Mouse (Mus musculus): Measurements from ENCODE around the gene Phb2. TPM values are rescaled to one million over a fixed set of nuclear protein-coding genes. Genes with fewer than 3 reads are reported as not detected.

Phb2 gene
- polyA plus RNA-seq, 1 experiment, result 107 TPM

DNA sequence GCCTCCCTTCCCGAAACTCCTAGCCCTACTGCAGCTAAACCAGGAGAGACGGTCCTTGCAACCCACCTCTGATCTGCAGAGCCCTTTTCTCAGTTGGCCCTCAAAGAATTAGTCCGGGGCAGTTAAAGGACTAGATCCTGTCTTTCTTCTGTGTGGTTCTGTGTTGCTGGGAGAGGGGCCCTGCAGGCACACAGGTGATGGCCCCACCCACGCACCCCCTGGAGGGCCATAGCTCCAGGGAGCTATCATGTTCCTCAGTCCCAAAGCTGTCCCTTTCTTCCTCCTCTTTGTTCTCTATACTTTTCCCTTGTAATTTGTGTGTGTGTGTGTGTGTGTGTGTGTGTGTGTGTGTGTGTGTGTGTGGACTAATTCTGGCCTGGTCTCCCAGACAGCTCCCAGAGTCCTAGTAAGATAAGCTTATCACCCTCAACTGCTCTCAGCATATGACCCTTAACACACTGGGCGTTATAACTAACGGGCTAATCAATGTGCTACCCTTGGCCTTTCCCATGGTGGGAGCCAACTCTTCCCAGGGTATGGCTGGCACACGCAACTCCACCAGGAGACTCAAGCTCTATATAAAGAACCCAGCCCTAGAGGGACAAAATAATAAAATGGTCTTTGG lies 7.3 kb downstream of the Phb2 start:
- no peak for DNase-seq (ENCODE audit: extremely low spot score in 1 of 2, low spot score in 1 of 2)

- DNase-seq (ENCODE audit: extremely low spot score in 1 of 2, low spot score in 1 of 2), result no peak
These were observed 8.8 kb downstream of the Phb2 start for GRCm38 (mm10) chr6:124720904-124721303.

GRCm38 (mm10) chr6:124722876-124723473 lies 10.8 kb downstream of the Phb2 start:
- DNase-seq (ENCODE audit: extremely low spot score in 1 of 2, low spot score in 1 of 2), result no peak

DNA sequence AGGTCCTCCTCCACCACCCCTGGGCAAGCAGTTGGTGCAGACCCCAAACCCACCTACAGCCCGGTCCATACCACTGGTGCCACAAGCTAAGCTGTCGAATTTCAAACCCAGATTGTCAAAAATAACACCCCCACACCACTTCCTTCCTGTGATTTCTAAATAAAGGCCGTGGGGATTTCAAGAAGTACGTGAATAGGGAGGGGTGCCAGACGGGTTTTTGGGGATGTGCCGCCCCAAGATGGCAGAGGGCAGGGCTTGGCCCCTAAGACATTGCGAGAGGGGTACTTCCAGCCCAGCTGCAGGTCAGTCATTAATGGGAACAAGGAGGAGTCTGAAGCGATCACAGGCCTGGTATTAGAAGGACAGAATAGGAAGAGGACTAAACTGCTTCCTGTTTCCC lies 11.4 kb downstream of the Phb2 start:
- no peak for DNase-seq (ENCODE audit: extremely low spot score in 1 of 2, low spot score in 1 of 2)

GRCm38 (mm10) chr6:124724472-124724871 lies 12.3 kb downstream of the Phb2 start:
- DNase-seq (ENCODE audit: extremely low spot score in 1 of 2, low spot score in 1 of 2), result no peak

- DNase-seq (ENCODE audit: extremely low spot score in 1 of 2, low spot score in 1 of 2), result no peak
These were observed 16.5 kb downstream of the Phb2 start for GRCm38 (mm10) chr6:124728621-124729020.

DNA sequence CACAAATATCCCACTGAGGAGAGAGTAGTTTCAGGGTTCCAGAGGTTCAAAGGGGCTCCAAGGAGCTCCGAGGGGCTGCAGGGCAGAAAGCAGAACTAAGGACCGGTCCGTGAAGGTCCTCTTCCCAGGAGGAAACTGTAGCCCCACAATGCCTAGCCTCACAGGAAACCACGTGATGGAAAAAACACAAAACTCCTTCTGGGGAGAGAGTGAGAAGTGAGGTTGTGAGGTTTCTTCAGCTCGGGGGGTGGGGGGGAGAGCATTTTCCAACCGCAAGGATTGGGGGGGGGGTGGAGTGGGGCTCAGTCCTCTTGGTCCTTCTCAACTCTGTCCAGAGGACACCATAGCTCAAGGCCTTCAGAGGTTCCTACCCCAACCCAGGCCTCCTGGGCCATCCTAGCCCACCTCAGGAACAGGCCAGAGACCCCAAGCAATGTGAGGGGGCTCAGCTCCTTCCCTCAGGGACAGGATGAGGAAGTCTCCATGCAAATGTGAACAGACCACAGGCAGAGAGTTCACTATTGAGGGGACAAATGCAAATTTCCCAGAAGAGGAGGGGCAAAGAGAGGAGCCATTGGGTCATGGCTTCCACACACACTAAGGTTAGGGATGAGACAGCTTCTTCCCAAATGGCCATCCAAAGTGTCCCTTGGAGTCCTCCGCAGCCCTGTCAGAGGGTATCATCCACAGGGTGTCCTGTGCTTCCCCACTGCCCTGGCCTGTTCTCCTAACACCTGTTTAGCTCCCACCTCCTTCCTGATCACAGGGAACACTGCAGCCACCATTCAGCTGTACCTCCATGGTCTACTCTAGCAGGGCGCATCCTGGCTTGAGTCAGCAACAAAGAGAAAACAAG lies 17.9 kb downstream of the Phb2 start:
- DNase-seq (ENCODE audit: extremely low spot score in 1 of 2, low spot score in 1 of 2), result no peak

DNA sequence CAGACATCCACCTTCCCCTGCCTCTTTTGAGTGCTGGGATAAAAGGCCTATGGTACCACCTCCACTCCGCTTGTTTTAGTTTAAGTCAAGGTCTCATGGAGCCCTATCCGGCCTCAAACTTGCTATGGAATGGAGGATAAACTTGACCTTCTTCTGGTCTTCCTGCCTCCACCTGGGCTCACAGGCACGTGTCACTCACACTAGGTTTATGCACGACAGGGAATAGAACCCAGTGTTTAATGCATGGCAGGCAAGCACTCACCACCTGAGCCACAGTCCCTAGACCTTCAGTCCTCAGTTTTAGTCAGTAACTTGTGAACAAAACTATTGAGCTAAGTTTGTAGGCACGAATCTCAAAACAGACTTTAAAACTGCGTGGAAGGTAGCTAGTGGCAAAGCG lies 18.9 kb downstream of the Phb2 start:
- no peak for DNase-seq (ENCODE audit: extremely low spot score in 1 of 2, low spot score in 1 of 2)

DNA sequence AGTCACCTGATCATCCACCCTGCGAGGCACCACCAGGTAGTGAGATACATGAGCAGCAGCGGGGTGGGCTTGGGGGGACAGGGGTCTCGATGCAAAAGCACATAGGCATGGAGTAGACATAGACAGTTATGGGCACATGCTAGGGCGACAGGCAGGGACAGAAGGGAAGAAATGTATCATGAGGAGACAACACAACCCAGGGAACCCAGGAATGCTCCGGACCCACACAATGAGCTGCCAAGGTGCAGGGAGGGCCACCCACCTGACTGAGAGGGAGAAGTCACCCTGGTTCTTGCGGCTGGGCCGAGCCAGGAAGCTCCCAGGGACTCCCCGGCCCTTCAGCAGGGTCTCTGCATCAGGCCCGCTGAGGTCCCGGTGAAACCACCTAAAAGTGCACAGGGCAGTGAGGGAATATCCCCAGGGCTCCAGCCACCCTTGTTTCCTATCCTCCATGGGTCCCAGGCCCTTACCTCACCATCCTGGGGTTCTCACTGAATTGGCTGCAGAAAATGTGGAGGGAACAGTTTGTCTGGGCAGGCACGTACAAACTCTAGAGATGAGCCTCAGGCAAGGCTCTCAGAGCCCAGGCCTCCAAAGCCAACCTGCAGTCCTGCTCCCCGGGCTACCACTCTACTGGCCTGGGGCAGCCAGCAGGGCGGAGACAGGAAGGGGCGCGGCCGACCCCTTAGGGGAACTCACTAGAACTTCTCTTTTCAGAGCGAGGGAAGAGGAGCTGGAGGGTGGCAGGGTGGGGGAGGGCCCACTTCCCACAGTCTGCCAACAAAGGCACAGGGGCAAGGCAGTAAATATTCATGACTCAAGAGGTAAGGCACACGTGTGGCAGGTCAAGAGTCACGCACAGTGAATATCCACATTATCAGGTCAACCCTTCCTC lies 20.6 kb downstream of the Phb2 start:
- DNase-seq (ENCODE audit: extremely low spot score in 1 of 2, low spot score in 1 of 2), result no peak

- DNase-seq (ENCODE audit: extremely low spot score in 1 of 2, low spot score in 1 of 2), result no peak
These were observed 22.3 kb downstream of the Phb2 start for GRCm38 (mm10) chr6:124734417-124734816.

- peak in 1 of 2 experiments; percentile 58 for DNase-seq (ENCODE audit: extremely low spot score in 1 of 2, low spot score in 1 of 2)
These were observed 24.9 kb downstream of the Phb2 start for GRCm38 (mm10) chr6:124737040-124737439.

DNA sequence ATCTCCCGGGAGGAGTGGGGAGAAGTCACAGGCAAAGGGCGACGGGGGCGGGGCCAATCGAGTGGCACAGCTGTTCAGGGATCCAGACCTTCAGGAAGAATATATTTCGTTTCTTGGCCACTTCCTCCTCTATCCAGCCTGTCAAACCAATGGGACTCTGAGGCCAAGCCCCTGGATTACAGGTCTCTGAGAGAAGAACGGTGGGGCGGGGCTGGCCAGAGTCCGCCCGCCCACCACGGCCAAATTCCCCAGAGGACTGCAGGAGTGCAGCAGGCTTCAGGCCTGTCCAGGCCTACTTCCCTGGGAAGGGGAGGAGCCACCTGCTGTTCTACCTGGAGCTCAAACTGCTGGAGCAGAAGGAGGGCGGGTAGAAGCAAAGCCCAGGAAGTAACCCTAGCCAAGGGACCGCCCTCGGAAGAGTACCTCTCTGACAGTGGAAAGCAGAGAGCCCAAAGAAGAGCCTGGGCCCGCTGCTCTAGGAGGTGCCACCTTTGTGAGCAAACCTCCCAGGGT lies 26.4 kb downstream of the Phb2 start, which contains the start of gene Ptpn6:
TSS of gene Ptpn6 (minus strand) at position 204 of the 513 bp plus-strand sequence.
- no peak for DNase-seq (ENCODE audit: extremely low spot score in 1 of 2, low spot score in 1 of 2)

- DNase-seq (ENCODE audit: extremely low spot score in 1 of 2, low spot score in 1 of 2), result no peak
These were observed 27.2 kb downstream of the Phb2 start for GRCm38 (mm10) chr6:124739231-124739796.

DNA sequence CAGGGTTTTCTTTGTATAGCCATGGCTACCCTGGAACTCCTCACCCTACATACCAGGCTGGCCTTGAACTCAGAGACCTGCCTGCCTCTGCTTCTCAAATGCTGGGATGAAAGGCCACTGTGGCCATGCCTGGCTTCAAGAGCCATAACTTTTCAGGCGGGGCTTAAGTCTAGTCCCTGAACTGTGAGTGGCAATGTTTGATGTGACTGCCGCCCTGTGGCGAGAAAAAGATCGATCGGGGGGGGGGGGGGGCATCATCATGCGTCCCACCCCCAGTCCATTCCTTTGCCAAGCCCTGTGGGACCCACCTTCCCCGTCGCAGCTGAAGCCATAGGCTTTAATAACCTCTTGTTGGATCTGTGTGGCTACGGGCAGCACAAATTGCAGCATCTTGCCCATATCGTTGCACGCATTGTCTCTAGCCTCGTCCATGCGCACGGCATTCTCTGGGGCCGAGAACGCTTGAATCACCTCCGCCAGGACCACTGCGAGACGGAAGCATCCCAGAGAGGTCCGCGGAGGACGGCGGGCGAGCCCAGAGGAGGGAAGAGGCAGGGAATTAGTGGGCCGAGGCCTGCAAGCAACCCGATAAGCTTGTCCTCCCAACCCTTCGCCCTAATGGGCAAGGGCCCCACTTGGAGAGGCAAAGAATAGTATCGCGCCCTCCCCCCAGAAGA lies 28.2 kb downstream of the Phb2 start:
- DNase-seq (ENCODE audit: extremely low spot score in 1 of 2, low spot score in 1 of 2), result no peak

DNA sequence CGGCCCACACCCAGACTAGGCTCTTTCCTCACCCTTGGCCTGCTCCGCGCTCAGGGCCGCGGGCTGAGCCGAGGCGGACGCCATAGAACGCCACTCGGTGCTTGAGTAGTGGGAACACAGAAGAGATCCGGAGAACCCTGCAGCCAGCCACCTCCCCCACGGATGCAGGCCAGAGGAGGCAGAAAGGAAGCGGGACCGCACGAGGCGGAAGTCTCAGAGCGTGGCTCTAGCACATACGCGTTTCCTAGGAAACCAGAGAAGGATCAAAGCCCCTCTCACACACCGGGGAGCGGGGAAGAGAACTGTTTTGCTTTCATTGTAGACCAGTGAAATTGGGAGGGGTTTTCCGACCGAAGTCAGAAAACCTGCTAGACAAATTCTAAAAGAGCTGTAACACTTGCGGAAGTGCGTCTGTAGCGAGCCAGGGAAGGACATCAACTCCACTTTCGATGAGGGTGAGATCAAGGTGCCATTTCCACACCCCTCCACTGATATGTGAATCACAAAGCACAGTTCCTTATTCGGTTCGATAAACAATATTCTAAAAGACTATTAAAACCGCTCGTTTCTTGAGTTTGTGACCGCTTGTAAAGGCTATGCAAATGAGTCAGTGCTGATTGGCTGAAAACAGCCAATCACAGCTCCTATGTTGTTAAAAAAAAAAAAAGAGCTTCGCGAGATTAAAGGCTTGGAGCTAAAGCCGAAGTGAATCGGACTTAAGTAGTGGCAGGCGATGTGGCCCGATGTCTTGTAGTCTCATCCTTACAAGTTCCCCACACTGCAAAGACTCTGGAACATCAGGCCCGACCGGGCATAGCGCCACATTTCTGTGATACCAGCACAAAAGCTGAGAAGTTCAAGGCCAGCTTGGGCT lies 29.0 kb downstream of the Phb2 start, which contains the start of gene Grcc10:
TSS of gene Grcc10 (minus strand) at position 487 of the 874 bp plus-strand sequence.
- peak; percentile 89 to 91 for DNase-seq (ENCODE audit: extremely low spot score in 1 of 2, low spot score in 1 of 2)

- no peak for DNase-seq (ENCODE audit: extremely low spot score in 1 of 2, low spot score in 1 of 2)
These were observed 29.7 kb downstream of the Phb2 start for GRCm38 (mm10) chr6:124741842-124742241.

- DNase-seq (ENCODE audit: extremely low spot score in 1 of 2, low spot score in 1 of 2), result no peak
These were observed 30.8 kb downstream of the Phb2 start for GRCm38 (mm10) chr6:124742839-124743514.

- no peak for DNase-seq (ENCODE audit: extremely low spot score in 1 of 2, low spot score in 1 of 2)
These were observed 31.5 kb downstream of the Phb2 start for GRCm38 (mm10) chr6:124743647-124744046.
